Mouse (Mus musculus) adrenal gland, postnatal 36 days (tissue): ENCODE results near the gene Umad1. TPM values are rescaled to one million over a fixed set of nuclear protein-coding genes. Genes with fewer than 3 reads are reported as not detected.

ENCODE experiments used
- DNase-seq, 2 experiments: peaks; one replicate each; pipeline ENCODE4 v3.0.0; 2021; ENCODE audit warnings: mixed read lengths in 1 of 2
- total RNA-seq, 2 experiments: library from RNA; stranded (reverse); gene quantifications; 2 replicates each; pipeline ENCODE4 v1.2.3; 2021

The Umad1 gene
- total RNA-seq, 2 experiments from 2014 or later, result 13.1 to 19.0 TPM

DNA sequence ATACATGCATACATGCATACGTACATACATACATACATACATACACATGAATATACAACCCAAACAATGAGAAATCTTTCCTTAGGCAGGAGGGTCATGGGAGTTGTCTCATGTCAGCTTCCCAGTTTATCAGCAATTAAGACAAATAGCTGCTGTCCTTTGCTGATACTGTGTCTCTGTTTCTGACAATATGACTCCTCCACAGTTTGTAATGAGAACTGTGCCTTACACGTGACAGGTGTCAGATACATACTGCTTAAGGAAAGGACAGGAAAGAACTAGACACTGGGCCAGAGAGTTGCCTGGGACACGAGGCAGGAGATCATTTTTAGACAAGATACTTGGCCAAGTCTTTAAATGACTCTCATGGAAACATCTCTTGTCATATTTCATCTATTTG lies 215.2 kb downstream of the Umad1 start:
- no peak for DNase-seq

DNA sequence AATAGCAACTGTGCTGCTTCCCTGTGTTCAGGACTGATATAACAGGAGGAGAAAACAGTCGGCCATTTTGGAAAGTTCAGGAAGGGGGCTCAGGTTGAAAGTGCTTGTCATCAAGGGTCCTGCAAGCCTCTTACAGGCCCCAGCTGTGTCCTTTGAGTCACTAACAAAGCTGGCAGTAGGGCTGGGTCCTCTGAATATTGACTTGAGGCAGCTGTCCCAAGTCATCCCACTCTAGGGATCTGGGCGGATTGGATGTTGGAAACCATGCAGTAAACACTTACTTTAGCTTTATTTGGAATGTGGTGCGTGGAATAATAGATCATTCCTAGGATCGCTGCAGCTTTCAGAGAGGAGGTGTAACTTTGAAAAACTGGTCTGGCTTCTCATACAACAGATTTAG lies 215.7 kb downstream of the Umad1 start:
- DNase-seq, result no peak

DNA sequence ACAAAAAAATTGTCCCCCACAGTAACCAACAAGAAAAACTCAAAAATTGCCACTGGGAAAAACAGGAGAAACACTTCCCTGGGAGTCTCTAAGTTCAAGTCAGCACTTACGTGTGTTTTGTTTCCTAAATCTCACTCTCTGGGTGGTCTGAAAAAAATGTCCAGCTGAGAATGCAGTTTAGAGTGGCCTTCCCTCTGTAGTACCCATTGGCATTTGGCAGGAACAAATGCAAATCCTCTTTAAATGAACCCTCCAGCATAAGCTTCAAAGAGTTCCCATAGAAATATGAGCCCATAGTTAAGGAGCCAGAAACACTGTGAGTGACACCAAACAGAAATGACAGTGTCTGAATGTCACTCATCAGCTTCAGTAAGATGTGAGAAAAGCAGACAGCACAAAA lies 220.1 kb downstream of the Umad1 start:
- no peak for DNase-seq

DNA sequence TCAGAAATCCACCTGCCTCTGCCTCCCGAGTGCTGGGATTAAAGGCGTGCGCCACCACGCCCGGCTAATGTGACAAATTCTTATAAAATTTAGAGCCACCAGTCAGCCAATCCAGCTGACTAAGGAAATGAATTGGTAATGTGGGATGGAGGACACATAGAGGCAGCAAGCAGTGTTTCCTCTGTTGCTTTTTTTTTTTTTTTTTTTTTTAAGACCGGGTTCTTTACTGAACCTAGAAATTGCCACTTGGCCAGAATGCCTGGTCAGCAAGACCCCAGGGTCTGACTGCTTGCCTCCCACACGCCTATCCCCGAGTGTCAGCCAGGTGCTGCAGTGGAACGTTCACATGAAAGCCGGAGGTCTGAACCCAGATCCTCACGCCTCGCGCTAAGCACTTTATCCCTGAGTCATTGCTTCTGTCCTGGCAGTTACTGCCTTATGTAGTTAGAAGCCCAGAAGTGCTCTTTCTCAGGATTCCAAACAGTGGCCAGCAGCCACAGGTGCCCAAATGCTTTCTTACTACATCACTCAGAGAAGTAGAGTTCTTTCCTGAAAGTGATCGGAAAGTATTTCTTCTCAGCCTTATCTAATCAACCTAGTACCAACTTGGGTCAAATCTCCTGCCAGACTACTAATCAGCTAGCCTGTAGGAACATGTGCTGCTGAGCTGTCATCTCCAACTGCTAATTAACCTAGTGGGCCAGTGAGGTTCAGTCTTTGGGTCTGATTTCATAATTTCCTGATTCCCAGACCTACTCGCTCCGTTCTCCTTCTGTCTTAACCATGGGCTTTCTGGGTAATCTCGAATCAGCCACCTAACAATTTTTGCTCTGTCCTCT lies 225.6 kb downstream of the Umad1 start:
- no peak for DNase-seq

DNA sequence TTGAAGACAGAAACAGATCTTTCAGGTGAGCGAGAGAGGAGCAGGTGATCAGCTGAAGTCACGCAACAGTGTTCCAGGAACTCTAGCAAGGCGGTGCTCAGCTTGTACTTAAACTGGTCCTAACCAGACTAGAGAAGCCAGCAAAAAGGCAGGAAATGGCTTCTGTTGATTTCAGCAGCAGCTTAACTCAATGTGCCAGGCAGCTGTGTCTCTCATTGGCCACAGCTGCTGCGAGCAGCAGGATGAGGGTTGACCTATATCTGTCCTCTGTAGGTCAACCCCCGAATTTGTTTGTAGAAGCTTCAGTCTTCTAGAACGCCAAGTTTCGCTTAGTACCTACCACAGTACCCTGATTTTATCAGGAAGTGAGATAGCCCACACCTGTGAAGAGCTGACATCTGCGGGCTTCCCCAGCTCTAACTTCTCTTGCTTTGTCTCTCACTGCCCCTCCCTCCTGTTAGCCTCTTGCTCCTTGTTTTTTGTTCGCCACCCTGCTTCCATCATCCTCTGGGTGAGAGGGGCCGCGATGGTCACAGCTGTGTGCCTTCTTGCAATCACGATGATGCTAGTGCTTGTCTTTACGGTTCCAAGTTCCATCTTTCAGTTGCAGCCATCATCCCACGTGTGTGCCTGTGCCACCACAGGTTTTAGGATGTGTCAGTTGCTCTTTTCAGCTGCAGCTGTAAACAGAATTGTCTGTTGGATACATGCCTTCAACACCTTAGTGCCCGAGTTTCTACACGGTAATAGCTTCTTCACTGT lies 226.5 kb downstream of the Umad1 start:
- DNase-seq, result no peak

DNA sequence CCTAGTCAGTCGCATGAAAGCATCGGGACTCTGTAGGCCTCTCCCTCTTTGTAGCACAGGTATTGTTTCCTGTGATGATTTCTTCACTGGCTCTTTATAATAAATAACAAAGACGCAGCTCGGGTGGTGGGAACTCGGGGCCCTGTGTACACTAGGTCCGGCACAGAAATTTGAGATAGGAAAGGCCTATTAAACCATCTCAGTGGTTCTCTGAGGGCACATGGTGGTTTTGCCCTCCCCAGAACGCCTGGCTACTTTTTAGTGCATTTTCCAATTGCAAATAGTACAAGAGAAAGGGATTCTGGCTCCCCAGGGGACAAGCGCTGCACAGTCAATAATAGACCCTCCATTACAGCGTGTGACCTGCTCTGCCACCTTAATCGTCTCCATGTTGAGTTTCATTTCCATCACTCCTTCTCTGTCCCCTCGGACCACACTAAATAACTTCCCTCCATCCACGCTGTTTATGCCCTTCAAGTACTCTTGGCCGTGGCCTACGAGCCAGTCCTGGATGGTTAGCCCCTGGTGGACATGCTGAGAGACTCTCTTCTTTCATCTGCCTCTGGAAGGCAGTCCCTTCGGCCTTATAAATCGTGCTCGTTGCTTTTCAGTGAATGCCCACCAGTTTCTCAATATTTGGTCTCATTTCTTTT lies 227.4 kb downstream of the Umad1 start:
- no peak for DNase-seq

DNA sequence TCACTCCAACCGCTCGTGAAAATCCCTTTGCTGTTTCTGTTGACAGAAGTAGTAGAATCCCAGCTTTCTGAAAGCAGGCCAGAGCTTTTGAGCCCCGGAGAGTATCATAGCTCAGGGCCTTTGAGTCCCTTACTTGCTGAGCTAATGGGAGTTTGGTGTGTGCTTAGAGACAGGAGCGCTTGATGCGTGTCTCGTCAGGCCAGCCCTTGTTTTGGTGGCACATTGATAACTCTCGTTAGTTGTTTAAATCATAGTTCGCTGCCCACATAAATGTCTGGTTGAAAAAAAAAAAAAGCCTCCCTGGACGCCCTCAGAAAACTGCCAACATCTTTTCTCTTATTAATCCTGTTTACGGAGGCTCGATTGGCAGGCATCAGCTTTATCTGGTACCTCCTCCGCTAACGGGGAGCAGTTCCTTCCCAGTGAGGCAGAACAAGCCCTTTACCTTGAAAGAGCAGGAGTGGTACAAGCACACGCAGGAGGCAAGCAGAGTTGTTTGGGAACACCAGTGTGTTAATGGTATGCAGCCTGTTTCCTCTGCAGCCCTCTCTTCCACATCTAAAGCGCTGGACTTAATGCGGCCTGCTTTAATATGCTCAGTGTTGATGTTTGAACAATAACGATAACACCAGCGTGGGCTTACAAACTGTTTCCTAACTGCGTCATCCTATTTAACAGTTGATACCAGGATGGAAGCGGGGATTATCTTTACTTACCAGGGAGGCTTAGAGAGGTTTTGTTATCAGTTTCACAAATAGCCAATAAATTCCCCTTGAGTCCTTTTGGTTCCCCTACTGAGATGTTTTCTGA lies 228.2 kb downstream of the Umad1 start:
- no peak for DNase-seq

DNA sequence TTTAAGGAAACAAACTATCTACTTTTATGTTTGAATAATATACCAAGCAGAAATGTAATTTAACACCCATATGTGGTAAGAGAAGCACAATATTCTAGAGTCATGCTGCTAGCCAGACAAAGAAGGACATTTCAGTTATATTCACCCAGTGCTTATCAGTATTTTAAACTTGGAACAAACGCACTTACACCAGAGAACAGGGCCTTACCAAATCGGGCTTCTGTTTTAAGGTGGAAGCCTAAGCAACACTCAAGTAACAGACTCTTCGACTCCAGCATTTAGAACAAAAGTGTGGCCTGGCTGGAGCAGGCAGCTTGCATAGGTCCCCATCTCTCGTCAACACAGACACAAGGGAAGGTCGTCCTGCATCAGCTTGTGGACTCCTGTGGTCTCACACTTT lies 229.2 kb downstream of the Umad1 start:
- no peak for DNase-seq

DNA sequence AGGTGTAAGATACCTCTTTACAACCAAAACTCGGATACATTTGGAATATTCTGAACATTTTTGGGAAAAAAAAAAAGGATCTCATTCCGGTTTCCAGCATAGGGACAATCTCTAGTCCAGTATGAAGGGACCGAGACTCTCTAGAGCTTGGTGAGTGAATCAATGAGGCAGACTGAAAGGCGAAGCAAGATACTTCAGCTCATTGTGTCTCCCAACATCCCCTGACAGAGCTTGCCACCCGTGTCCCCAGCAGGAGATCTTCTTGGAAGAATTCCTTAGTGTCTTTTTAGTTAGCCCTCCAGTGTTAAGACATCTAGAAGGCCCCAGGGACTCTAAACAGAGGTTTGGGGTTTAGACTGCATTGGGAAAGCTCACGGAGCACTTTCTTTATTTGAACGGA lies 230.2 kb downstream of the Umad1 start:
- DNase-seq, result no peak

DNA sequence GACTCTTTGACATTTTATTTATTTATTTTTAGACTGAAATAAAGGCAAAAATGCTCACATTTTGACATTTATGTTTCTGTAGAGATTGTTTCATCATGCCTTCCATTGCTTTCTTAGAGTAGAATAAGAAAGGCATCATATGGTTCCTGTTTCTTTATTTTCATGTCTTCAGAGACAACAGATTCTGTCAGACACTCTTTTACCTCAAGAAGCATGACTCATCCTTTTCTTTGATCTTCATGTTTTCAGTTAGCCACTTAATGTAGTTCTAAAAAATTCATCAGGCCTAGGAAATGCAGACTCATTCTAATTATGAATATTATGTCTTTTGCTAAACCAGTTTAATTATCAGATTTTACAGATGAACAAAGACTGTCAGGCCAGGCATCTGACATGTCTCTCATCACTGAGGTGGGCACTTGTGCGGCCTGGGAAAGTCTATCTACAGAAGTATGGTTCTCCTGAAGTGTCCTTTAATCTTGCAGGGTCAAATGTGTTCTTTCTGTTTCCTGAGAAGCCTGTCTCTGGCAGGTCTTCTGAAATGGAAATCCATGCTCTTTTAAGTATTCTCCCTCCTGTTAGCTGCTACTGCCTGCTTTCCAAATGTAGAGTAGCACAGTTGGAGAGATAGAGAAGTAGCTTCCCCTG lies 231.0 kb downstream of the Umad1 start:
- DNase-seq, result no peak

DNA sequence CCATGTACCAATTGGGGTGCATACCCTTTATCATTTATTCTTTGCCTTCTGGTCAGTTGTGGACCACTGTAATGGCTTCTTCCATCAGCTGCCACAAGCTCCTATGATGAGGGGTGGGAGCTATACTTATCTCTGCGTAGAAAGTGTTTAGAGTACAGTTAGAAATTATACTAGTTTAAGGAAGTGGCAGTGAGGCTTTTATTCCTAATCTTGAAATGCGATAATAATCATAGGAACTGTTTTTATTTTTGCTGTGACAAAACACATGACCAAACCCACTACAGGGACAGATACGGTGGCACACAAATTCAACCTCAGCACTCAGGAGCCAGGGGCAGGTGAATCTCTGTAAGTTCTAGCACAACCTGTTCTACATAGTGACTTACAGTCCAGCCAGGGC lies 233.2 kb downstream of the Umad1 start:
- no peak for DNase-seq

DNA sequence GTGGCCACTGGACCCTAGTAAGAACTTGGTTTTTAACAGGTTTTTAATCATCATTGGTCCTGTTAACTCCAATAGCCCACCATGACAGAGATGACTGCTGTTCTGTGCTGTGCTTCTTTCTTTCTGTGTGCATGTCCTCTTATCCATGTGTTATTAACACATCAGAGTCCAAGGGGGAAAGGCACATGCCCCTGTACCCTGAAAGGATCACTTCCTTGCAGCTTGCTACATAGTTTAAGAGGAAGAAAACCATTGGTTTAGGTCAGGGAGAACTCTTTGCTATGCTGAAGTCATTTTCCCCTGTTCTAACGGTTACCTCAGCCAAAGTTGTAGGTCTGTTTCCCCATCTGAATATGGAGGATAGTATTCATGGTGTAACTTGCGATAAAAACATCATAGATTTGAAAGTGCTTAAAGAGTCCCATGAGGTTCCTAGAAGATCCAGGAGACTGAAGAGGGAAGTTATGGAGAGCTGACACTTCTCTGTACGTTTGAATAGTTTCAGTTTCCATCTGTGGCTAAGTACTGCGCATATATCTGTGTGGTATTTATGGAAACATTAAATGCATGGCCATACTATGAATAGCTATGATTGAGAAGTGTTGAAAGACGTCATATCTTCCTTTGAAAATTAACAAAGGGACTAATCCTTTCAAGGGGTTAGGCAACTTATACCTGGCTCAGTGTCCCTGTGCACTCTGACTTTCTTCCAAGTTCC lies 236.2 kb downstream of the Umad1 start:
- DNase-seq, result no peak

DNA sequence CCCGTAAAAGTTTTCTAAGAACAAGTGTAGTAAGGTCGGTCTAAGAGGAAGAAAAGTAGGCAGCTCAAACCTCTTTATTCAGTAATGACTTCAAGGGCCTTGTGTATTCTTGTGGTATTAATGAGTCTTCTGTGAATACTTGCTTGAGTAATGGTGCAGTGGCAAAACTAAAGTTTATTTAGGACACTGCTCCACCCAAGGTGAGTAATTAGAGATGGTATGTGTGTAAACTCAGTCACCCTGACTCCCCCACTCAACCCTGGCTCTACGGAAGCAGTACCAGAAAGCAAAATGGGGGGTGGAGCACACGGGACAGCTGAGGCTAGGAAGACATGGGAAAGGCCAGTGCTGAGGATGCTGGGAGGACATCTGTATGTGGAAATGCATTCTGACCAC lies 236.7 kb downstream of the Umad1 start:
- no peak for DNase-seq

DNA sequence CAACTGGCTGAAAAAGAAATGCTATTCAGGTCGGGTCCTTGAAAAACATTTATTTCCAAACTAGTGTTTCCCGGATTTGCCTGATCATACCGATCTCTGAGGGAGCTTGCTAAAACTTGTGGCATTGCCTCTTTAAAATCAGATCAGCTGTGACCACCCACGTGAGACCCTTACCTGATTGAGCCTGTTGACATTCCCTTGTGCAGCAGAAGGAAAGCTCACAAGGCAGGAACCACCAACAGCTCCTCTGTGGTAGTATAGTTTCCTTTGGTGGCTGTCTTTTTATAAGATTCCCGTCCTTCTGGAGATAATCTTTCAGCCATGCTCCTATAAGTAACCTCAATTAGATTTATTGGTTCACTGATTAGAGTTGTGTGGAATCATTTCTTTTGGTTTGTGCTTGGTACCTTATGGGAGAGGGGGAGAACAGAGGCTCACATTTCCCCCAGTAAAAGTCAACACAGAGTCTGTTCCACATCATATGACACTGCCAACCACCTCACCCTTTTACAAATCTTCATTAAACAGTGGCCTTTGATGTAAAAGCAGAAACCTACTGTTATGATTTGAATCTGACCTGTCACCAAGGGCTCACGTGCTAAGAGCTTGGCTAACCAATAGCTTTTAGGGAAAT lies 238.3 kb downstream of the Umad1 start:
- no peak for DNase-seq

DNA sequence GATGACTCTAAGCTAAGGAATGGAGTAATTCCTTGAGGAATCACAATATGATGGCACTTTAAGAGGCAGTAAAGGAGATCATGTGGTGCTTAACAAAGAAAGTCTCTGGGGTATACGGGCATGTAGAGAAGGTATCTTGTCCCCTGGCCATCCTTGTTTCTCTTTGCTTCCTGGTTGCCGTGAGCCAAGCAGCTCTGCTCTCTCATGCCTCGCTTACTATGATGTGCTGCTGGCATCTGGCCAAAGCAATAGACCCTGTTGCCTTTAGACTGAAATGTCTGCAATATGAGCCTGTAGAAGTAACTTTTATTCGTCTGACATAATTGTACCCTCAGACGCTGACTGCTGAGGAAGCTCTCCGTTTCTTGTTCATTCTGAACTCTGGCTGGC lies 238.8 kb downstream of the Umad1 start:
- DNase-seq, result no peak

DNA sequence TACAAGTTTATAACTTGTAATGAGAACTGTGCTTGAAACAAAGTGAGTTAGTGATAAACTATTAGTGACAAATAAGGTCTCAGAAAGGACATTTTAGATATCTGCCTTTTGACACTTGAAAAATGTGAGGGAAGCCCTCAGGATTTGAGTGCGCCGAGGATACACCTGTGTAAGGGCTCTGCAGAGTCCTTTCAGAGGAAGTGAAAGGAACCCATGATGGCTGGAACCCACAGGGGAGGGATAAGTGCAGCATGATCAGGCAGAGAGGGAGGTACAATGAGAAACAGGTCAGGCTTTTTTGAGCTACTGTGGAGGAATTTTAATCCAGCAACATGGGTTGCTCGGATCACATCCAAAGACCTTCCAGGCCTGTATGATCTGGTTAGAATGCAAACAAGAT lies 239.9 kb downstream of the Umad1 start:
- no peak for DNase-seq

DNA sequence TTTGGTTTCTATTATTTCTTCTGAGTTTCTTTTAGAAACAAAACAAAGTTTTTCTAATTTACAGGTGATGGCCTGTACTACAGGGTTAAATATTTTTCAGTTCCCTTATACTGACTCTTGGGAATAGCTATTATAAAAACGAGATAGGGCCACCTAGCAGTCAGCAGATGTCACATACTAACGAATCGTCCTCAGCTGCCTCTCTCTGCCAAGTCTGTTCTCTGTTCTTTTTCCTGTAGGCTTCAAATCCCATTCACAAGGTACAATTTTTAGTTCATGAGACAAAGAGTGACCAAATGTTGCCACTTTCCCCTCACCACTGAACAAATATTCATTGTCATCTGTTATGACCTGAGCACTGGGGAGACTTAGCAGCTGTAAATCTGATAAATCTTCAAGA lies 244.9 kb downstream of the Umad1 start:
- no peak for DNase-seq

DNA sequence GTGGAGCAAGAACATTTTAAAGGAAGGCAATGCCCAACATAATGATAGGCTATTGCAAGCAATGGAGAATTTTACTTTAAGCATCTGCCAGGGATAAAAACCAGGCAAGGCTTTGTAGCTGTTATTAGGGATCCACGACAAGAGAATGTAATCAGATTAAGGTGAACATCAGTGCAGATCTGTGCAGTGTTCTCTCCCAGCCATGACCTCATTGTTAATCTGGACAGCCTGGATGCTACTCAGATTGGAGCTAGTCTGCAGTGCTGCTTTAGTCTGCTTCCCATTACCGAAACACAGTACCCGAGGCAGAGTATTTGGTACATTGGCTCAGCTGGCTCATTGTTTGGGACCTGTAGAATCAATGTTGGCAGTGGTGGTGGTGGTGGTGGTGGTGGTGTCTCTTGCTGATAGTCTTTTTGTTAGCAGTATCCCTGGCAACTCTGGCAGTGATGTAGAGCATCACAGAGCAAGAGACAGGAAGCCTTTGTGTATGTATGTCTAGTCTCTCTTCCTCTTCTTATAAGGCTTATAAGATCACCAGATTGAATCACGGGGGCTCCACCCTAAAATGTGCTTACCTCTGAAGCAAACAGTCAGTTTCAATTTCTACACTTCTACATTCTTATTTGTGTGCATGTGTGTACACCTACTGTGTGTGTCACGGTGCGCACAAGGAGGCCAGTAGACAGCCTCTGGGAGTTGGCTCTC lies 245.6 kb downstream of the Umad1 start:
- DNase-seq, result no peak

DNA sequence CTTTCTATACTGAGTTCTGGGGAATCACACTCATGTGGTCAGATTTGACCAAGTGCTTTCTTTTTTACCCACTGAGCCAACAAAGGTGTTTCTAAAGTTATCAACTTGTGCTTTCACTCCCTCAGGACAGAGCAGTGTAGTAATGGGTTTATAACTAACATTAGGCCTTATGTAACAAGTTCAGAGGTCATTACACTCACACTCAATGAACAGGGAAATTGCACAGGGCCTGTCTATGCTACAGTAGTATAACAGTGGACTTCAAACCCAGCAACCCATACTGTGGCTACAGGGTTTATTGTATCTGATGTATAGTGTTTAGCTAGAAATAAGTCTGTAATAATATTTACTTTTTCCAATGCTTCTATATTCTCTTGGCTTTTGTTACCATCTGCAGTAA lies 247.5 kb downstream of the Umad1 start:
- DNase-seq, result no peak
